Mouse (Mus musculus) liver, embryonic 14 days (tissue): ENCODE results near the gene Arhgap19. TPM values are rescaled to one million over a fixed set of nuclear protein-coding genes. Genes with fewer than 3 reads are reported as not detected.

Experiments used
- polyA plus RNA-seq: library from polyadenylated mRNA; depleted of rRNA; stranded (reverse); fragments of >200 nt; gene quantifications from 2 replicates; pipeline ENCODE4 v1.2.3, GENCODE M21; 2012; rRNA removed

The Arhgap19 gene
- 22.3 and 26.2 TPM in 2 replicates for polyA plus RNA-seq

DNA sequence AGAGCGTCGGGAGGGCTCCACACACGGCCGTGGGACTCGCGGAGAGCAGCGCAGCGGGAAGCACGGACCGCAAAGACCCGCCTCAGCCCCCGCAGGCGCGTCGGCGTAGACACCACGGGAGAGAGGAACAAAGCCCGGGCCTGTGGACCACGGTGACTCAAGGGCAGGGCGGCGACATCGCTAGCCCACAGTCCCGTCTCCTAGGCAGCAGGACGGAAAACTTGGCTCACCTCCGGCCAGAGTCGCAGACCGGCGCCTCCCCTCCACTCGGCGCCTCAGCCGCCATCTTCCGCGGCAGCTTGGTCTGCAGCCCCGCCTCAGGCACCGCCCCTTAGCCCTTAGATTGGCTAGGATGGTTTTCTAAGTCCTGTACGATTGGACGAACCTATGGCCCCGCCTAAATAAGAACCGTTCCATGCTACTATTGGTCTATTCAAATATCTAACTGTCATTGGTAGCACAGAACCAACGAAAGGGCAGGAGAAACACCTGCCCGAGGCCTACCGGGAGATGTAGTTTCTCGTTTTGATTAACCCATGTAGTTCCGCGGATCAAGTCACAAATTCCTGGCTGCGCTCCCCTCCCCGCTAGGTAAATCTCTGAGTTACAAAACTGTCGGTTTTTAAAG lies at the start of gene Arhgap19:
TSS of gene Arhgap19 (minus strand) at position 306 of the 628 bp plus-strand sequence.

DNA sequence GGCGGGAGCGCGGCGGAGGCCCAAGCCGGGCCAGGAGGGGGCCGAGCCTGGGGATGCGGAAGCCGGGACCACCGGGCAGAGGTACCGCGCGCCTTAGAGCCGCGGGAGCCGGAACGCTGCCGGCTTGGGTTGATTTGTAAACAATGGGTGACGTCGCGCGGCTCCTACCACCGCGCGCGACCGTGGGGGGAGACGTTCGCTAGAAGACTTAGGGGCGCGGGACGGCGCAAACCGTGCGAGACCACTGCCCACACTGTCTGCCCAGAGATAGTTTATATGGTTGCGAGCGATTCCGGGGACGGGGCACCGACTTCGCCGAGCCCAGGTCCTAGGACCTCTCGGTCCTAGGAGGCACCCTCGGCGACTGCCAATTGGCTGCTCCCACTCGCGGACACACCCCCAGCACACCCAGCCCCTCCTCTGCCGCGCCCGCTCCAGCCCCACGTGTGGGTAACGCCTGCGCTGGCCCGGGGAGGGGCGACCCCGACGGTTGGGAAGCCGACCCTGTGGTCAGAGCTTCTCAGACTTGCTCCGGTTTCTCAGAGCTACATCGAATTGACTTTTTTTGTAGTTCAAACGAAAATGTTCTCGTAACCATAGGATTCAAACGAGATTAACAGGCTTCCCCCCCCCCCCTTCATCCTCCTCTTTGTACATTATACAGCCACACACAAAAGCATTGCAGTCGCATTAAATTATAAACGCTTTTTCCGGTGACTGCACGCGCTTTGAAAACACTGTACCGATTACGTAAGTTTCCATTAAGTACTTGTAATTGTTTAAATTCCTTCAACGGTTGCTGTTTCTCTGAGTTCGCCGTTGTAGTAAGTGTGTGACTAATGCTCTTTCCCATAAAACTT lies 46.4 kb upstream of the Arhgap19 start, which contains the start of gene Frat2:
TSS of gene Frat2 (minus strand) at position 141 of the 860 bp plus-strand sequence.

DNA sequence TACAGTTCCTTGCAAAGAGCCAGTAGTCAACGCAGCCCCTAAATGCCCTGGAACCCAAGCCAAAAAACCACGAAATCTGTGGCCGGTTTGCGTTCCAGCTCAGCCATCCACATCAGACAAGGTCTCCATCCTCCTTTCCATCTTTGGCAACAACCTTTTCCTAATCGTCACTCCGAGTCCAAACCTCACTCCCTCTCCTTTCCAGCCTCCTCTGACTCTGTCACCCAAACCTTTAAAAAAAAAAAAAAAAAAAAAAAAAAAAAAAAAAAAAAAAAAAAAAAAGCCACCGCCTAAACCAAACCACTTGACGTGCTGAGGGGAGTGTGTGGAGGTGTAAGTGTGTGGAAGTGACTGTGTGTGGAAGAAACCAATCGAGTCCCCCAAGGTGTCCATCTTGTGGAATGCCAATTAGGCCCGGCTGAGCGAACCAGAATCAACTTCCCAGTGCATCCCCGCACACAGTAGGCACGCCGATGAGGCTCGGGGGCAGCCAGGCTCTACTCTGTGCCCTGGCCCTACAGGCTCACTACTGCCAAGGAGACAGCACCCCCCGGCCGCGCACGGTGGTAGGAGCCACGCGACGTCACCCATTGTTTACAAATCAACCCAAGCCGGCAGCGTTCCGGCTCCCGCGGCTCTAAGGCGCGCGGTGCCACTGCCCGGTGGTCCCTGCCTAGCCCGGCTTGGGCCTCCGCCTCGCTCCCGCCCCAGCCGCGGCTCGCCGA lies 27.7 kb upstream of the Arhgap19 start, which contains the start of gene Frat1:
TSS of gene Frat1 (plus strand) at position 590 of the 725 bp plus-strand sequence.

DNA sequence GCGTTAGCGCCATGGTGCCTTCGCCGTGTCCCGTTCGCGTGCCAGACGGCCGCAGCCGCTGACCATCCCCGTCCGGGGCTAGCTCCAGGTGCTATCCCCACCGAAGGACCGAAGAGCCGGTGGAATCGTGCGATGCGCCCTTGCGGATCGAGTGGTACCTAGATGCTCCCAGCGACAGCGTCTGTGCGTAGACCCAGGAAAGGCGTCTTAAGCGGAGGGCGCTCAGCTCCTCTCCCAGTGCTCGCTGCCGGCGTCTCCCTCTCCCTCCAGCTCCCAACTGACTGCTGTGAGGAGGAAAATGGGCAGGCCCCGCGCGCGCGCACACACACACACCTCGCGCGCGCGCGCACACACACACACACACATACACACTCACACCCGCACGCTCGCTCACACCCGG lies 58.5 kb downstream of the Arhgap19 start, which contains the start of gene Slit1:
TSS of gene Slit1 (minus strand) at position 270 of the 400 bp plus-strand sequence.

Other genes with a start within 250 kb of the Arhgap19 start
- 1.2 and 1.3 TPM in 2 replicates for gene Gm340, start 219.7 kb downstream of the Arhgap19 start, polyA plus RNA-seq
- gene Slit1, start 58.4 kb downstream of the Arhgap19 start, polyA plus RNA-seq = 0.11 and 0.13 TPM in 2 replicates
- gene Frat1, start 27.9 kb upstream of the Arhgap19 start, polyA plus RNA-seq = 2.9 TPM in 2 replicates
- 5.5 and 5.9 TPM in 2 replicates for gene Frat2, start 46.1 kb upstream of the Arhgap19 start, polyA plus RNA-seq
- 6.2 and 6.3 TPM in 2 replicates for gene Rrp12, start 94.1 kb upstream of the Arhgap19 start, polyA plus RNA-seq
- gene Pgam1, start 109.9 kb upstream of the Arhgap19 start, polyA plus RNA-seq = 110 and 129 TPM in 2 replicates
- 19.7 and 22.6 TPM in 2 replicates for gene Exosc1, start 131.4 kb upstream of the Arhgap19 start, polyA plus RNA-seq
- gene Zdhhc16, start 131.4 kb upstream of the Arhgap19 start, polyA plus RNA-seq = 21.9 and 26.2 TPM in 2 replicates
- gene Mms19, start 179.1 kb upstream of the Arhgap19 start, polyA plus RNA-seq = 15.6 and 16.5 TPM in 2 replicates
- gene Ubtd1, start 179.7 kb upstream of the Arhgap19 start, polyA plus RNA-seq = 4.2 and 4.5 TPM in 2 replicates
- 0.05 and 0.10 TPM in 2 replicates for gene Ankrd2, start 234.0 kb upstream of the Arhgap19 start, polyA plus RNA-seq
- gene Hoga1, start 243.6 kb upstream of the Arhgap19 start, polyA plus RNA-seq = 20.8 and 24.0 TPM in 2 replicates